Mouse (Mus musculus) E14TG2a.4 (cell line): ENCODE results near the gene Cdk6.

Experiments used
- CTCF ChIP-seq: conservative IDR thresholded peaks from 2 replicates; pipeline ENCODE4 v1.5.1; 2014; ENCODE audit warnings: low read length
- POU5F1 ChIP-seq: IDR thresholded peaks from 2 replicates; pipeline ENCODE4 v1.6.1; 2014; ENCODE audit warnings: low read length, borderline replicate concordance

DNA sequence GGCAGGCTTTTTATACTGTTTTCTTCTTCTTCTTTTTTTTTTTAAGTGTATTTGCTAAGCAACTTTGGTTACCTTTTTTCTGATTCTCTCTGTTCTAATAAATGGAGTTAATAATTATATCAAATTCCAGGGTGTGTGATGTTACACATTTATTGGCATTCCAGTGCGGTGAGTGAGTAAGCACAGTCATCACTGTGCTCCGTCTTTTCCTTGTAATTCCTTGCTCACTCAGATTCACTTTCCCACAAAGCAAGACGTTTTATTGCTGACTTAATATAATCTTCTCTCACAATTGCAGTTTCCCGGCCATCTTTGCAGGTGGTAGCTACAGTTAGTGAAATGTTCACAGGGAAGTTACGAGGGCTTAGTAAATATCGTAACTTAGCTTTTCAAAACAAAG lies 19.2 kb upstream of the Cdk6 start:
- TF ChIP-seq CTCF: no peak
- no peak for TF ChIP-seq POU5F1
